Mouse (Mus musculus) ES-Bruce4 (cell line): ENCODE results near the gene Gm21981. TPM values are rescaled to one million over a fixed set of nuclear protein-coding genes. Genes with fewer than 3 reads are reported as not detected.

Experiments used
- H3K27ac ChIP-seq: 2 replicates; pipeline ENCODE4 v1.5.1; 2012; ENCODE audit warnings: low read length, inconsistent platforms; ENCODE audit not compliant: insufficient read depth
- H3K27me3 ChIP-seq: 2 replicates; pipeline ENCODE4 v1.6.1; 2012; ENCODE audit warnings: mild to moderate bottlenecking, low read length, inconsistent platforms; ENCODE audit not compliant: control insufficient read depth, poor library complexity, insufficient read depth, severe bottlenecking
- H3K36me3 ChIP-seq: 2 replicates; pipeline ENCODE4 v1.6.1; 2012; ENCODE audit warnings: inconsistent platforms, mild to moderate bottlenecking, low read length, moderate library complexity; ENCODE audit not compliant: control insufficient read depth, poor library complexity, insufficient read depth, severe bottlenecking
- H3K4me1 ChIP-seq: one replicate; pipeline ENCODE4 v1.8.1; 2011; ENCODE audit warnings: low read length; ENCODE audit not compliant: control insufficient read depth, insufficient read depth
- H3K4me3 ChIP-seq: 2 replicates; pipeline ENCODE4 v1.5.1; 2011; ENCODE audit warnings: low read depth, mild to moderate bottlenecking, low read length
- H3K9ac ChIP-seq: 2 replicates; pipeline ENCODE4 v1.6.1; 2012; ENCODE audit warnings: low read depth, mild to moderate bottlenecking, inconsistent platforms; ENCODE audit not compliant: poor library complexity, severe bottlenecking
- H3K9me3 ChIP-seq: replicated peaks from 2 replicates; pipeline ENCODE4 v1.6.1; 2012; ENCODE audit warnings: mild to moderate bottlenecking, low read length, inconsistent platforms; ENCODE audit not compliant: control insufficient read depth, poor library complexity, insufficient read depth, severe bottlenecking
- CTCF ChIP-seq: IDR thresholded peaks from one replicate; pipeline ENCODE4 v1.8.1; 2011; ENCODE audit warnings: low read depth, low read length
- EP300 ChIP-seq: IDR thresholded peaks from 2 replicates; pipeline ENCODE4 v1.6.1; 2011; ENCODE audit warnings: low read depth, low read length; ENCODE audit not compliant: insufficient read depth
- POLR2A ChIP-seq: IDR thresholded peaks from one replicate; pipeline ENCODE4 v1.8.1; 2011; ENCODE audit warnings: low read length; ENCODE audit not compliant: insufficient read depth
- polyA plus RNA-seq: library from polyadenylated mRNA; stranded (reverse); fragments of >200 nt; gene quantifications from 2 replicates; pipeline ENCODE4 v1.2.4, GENCODE M21; 2011; ENCODE audit warnings: low read depth; ENCODE audit not compliant: missing spikeins, insufficient read depth, insufficient read length

Gm21981 gene
- polyA plus RNA-seq, 1 experiment: 0.24 TPM

DNA sequence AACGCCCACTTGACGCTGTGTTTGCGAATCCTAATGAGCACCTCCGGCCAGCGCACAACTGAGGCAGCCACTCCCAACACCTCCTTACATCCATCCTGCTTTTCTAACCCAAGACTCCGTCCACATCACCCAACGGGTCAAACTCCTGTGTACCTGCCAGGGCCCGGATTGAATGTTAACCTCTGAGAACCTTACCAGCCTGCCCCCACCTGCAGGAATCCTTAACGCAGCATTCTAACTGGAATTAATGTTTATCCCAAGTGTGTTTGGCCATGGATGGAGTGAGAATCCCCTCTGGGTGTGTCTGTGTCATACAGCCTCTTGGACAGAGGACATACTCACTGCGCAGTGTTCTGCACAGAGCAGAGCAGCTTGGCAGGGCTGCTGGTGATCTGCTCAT is 3.9 kb upstream of the Gm21981 start:
- no peak overlapping the region for H3K27ac ChIP-seq
- no peak overlapping the region for H3K4me3 ChIP-seq
- TF ChIP-seq EP300 (no peak), CTCF (no peak), POLR2A (no peak)
- no peaks in the 10 kb centered on the region for H3K36me3 ChIP-seq
- H3K4me1 ChIP-seq: no peaks in the 10 kb centered on the region
- H3K27me3 ChIP-seq: no peaks in the 10 kb centered on the region
- no peaks in the 10 kb centered on the region for H3K9me3 ChIP-seq
- no peak overlapping the region for H3K9ac ChIP-seq

- Histone ChIP-seq H3K4me3 (peak overlapping the region; percentile 66), H3K27me3 (no peaks in the 10 kb centered on the region), H3K4me1 (no peaks in the 10 kb centered on the region), H3K27ac (no peak overlapping the region), H3K36me3 (no peaks in the 10 kb centered on the region), H3K9ac (peak overlapping the region; percentile 91), H3K9me3 (no peaks in the 10 kb centered on the region)
- no peak for TF ChIP-seq EP300
- TF ChIP-seq CTCF: no peak
- TF ChIP-seq POLR2A: no peak
Measured at GRCm38 (mm10) chr17:47695337-47695710, 1.1 kb upstream of the Gm21981 start.

DNA sequence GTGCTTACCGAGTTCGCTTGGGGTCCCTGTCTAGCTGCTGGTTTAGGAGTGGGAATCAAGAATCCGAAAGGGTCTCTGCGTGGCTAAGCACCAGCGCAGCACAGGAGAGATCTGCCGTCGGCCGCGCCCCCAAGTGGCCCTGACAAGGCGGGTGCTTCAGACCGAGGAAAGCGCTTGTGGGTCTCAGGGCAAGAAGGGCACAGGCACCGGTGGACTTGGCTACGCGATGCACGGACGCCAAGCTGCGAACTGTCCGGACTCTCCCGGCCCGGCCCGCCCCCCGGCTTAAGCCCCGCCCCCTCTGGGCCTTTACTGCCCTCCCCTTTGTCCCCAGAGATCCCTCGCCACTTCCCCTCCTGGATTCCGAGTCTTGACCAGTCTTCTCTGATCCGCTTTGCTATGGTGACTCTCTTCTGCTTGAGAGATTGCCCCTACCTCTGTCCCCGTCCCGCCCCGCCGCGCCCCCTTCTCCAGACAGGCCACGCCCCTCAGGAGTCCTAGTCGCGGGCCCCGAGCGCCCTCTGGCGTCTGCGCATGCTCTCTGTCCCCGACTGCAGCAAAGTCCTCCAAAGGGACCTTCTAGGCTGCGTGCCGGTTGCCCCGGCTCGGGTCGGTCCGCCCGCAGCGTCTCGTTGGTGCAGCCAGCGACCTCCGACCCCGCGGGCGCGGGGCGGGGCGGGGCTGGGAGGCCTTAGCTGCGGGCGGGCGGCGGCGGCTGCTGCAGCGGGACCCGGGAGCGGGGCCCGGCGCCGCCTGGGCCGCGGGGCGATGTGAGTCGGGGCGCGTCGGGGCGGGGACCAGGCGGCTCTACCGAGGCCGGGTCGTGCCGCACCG is 465 bp upstream of the Gm21981 start, which contains the start of gene Prickle4:
Prickle4 (minus strand) TSS at position 234 of the 834 bp plus-strand sequence.
- Histone ChIP-seq H3K27me3 (no peaks in the 10 kb centered on the region), H3K9me3 (no peaks in the 10 kb centered on the region), H3K4me1 (no peaks in the 10 kb centered on the region), H3K4me3 (peak within 1 kb of the TSS; percentile 66), H3K36me3 (no peaks in the 10 kb centered on the region), H3K27ac (no peak within 1 kb of the TSS), H3K9ac (peak within 1 kb of the TSS; percentile 91)
- TF ChIP-seq CTCF (peak; percentile 72), POLR2A (no peak), EP300 (no peak)

GRCm38 (mm10) chr17:47693671-47694441 is 399 bp downstream of the Gm21981 start:
- H3K9ac ChIP-seq: peak overlapping the region; percentile 91; the same call in 1 of the 2 replicates
- no peaks in the 10 kb centered on the region for H3K9me3 ChIP-seq
- H3K36me3 ChIP-seq: no peaks in the 10 kb centered on the region
- H3K4me1 ChIP-seq: no peaks in the 10 kb centered on the region
- peak overlapping the region; percentile 61 for H3K4me3 ChIP-seq
- H3K27ac ChIP-seq: no peak overlapping the region
- TF ChIP-seq EP300 (no peak), POLR2A (no peak), CTCF (no peak)
- H3K27me3 ChIP-seq: no peaks in the 10 kb centered on the region

- Histone ChIP-seq H3K4me3 (no peak overlapping the region), H3K9me3 (no peaks in the 10 kb centered on the region), H3K36me3 (no peaks in the 10 kb centered on the region; the same call in 1 of the 2 replicates), H3K4me1 (no peaks in the 10 kb centered on the region), H3K27ac (no peak overlapping the region), H3K27me3 (no peaks in the 10 kb centered on the region), H3K9ac (no peak overlapping the region)
- TF ChIP-seq EP300 (no peak), POLR2A (no peak), CTCF (no peak)
Measured at GRCm38 (mm10) chr17:47691650-47692049, 2.6 kb downstream of the Gm21981 start.

DNA sequence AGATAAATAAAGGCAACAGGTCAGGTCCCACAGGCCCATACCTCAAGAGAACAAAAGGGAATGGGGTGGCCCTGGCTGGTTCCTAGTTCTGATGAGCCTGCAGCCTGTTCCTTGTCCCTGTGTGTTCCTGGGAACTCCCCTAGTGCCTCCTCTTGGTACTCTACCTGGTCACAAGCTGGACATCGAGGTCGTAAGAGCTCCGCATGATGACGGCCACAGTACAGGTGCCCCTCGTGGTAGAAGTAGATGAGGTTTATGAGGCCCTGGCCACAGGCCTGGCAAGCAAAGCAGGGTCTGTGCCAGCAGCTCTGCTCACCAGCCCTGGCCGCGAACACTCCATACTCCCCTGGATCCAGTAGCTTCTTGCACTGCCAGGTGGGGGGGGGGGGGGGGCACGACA is 4.4 kb downstream of the Gm21981 start:
- Histone ChIP-seq H3K9ac (no peak overlapping the region), H3K27ac (no peak overlapping the region), H3K9me3 (no peaks in the 10 kb centered on the region), H3K27me3 (no peaks in the 10 kb centered on the region), H3K4me3 (no peak overlapping the region), H3K4me1 (peaks cover 1% of the 10 kb centered on the region), H3K36me3 (no peaks in the 10 kb centered on the region; the same call in 1 of the 2 replicates)
- no peak for TF ChIP-seq POLR2A
- TF ChIP-seq EP300: no peak
- TF ChIP-seq CTCF: no peak
